Mouse (Mus musculus) lung, embryonic 16.5 days (tissue): Measurements from ENCODE around the gene Desi2. TPM values are rescaled to one million over a fixed set of nuclear protein-coding genes. Genes with fewer than 3 reads are reported as not detected.
"Not testable (repeated sequence)": the region's sequence is repeated elsewhere in the genome, so short reads cannot be mapped to it uniquely, and the experiment has no call there.

Experiments
- ATAC-seq: fragments of 200-750 bp; cut with Nextera tagmentation; 2 replicates; pipeline ENCODE4 v1.8.0; 2017; ENCODE audit warnings: low read depth, mild to moderate bottlenecking, moderate library complexity
- H3K27ac ChIP-seq: fragments of 300-500 bp; sonication (generic); 2 replicates; pipeline ENCODE4 v1.5.1; 2014; ENCODE audit warnings: mild to moderate bottlenecking, control low read depth, low read length
- H3K27me3 ChIP-seq: fragments of 300-500 bp; sonication (generic); 2 replicates; pipeline ENCODE4 v1.6.1; 2014; ENCODE audit warnings: low read depth, low read length, mixed read lengths; ENCODE audit not compliant: control insufficient read depth, insufficient read depth
- H3K36me3 ChIP-seq: fragments of 300-500 bp; sonication (generic); 2 replicates; pipeline ENCODE4 v1.6.1; 2014; ENCODE audit warnings: low read length; ENCODE audit not compliant: control insufficient read depth, insufficient read depth
- H3K4me1 ChIP-seq: fragments of 300-500 bp; sonication (generic); replicated peaks from 2 replicates; pipeline ENCODE4 v1.6.1; 2014; ENCODE audit warnings: low read length, mixed read lengths; ENCODE audit not compliant: control insufficient read depth, insufficient read depth
- H3K4me2 ChIP-seq: fragments of 300-500 bp; sonication (generic); 2 replicates; pipeline ENCODE4 v1.6.1; 2014; ENCODE audit warnings: low read depth, low read length, control low read depth
- H3K4me3 ChIP-seq: fragments of 300-500 bp; sonication (generic); 2 replicates; pipeline ENCODE4 v1.5.1; 2014; ENCODE audit warnings: mild to moderate bottlenecking, low read length, control low read depth
- H3K9ac ChIP-seq: fragments of 300-500 bp; sonication (generic); 2 replicates; pipeline ENCODE4 v1.6.1; 2014; ENCODE audit warnings: low read length, control low read depth
- H3K9me3 ChIP-seq: fragments of 300-500 bp; sonication (generic); 2 replicates; pipeline ENCODE4 v1.6.1; 2016; ENCODE audit warnings: low read length; ENCODE audit not compliant: control insufficient read depth
- WGBS: fragments of 180-500 bp; shearing (Covaris S2); extraction: QIAGEN DNeasy Blood & Tissue Kit; methylation state at CpG from one replicate; pipeline ENCODE4 v1.1.7; 2014; 5-methylcytosine and 5-hydroxymethylcytosine counted together
- polyA plus RNA-seq: library from polyadenylated mRNA; unstranded; fragments of >200 nt; fragmentation: Nextera tagmentation; extraction: Ambion mirVana; gene quantifications from 2 replicates; pipeline ENCODE4 v1.2.1, GENCODE M21; 2015

The Desi2 gene
- polyA plus RNA-seq: 22.1 and 23.3 TPM in 2 replicates

GRCm38 (mm10) chr1:178187216-178187791, at the start of gene Desi2:
Desi2 (plus strand) TSS chr1:178187417.
- peak within 1 kb of the TSS; percentile 70 for H3K4me3 ChIP-seq
- H3K9me3 ChIP-seq, H3K27me3 ChIP-seq, H3K36me3 ChIP-seq, H3K4me1 ChIP-seq: not testable (repeated sequence)
- peak within 1 kb of the TSS; percentile 75 for H3K27ac ChIP-seq
- peak within 1 kb of the TSS; percentile 69 for H3K9ac ChIP-seq
- peak; percentile 99 for ATAC-seq
- peak within 1 kb of the TSS; percentile 75 for H3K4me2 ChIP-seq
- under 1% methylated on average over 36 of the region's 37 CpGs for WGBS

GRCm38 (mm10) chr1:178146513-178146912, 40.7 kb upstream of the Desi2 start:
- H3K36me3 ChIP-seq, H3K27ac ChIP-seq, H3K27me3 ChIP-seq, H3K9me3 ChIP-seq, H3K4me2 ChIP-seq, H3K4me1 ChIP-seq, H3K9ac ChIP-seq, H3K4me3 ChIP-seq: not testable (repeated sequence)
- peak; percentile 66; the same call in 1 of the 2 replicates for ATAC-seq
- 0% methylated on average over 1 of the region's 2 CpGs for WGBS

DNA sequence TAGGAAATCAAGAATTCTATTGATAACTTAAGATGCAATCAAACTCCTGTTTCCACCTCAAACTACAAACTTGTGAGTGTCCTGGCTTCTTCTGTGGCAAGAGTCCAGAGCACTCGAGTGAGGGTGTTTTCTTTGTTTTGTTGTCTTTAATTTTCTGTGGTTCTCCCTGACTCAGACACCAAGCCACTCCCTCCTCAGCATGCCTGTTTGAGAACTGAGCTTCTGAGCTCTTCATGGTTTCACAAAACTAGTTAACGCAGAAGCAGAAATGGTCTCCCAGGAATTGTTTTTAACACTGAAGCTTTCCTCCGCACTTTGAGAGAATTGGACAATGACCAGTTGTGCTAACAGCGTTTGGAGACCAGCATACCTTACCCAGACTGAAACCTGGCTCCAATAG, 40.3 kb upstream of the Desi2 start:
- not testable (repeated sequence) for ATAC-seq, H3K27ac ChIP-seq, H3K27me3 ChIP-seq, H3K9ac ChIP-seq, H3K4me1 ChIP-seq, H3K36me3 ChIP-seq, H3K4me3 ChIP-seq, H3K4me2 ChIP-seq, H3K9me3 ChIP-seq
- 39% methylated on average over 4 of the region's 4 CpGs for WGBS

DNA sequence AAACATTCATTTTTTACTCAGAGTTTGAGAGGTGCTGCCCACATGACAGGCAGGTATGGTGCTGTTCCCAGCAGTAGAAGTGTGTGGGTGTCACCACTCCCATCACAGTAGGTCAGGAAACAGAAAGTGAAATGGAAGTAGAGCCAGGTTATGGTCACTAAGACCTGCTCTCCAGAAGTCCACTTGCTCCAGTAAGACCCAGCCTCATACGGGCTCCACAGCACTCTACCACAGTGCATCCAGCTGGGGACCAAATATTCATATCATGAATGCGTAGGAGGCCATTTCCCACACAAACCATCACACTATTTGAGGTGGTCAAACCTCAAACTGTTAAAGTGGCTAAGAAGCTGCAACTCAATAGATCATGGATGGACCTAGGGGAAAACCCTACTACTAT, 5.0 kb upstream of the Desi2 start:
- no peaks in the 10 kb centered on the region for H3K9me3 ChIP-seq
- ATAC-seq: no peak
- 95% methylated on average over 2 of the region's 2 CpGs for WGBS
- no peaks in the 10 kb centered on the region for H3K36me3 ChIP-seq
- no peak overlapping the region for H3K27ac ChIP-seq
- H3K4me3 ChIP-seq: no peak overlapping the region
- H3K4me1 ChIP-seq: no peaks in the 10 kb centered on the region
- H3K27me3 ChIP-seq: no peaks in the 10 kb centered on the region
- no peak overlapping the region for H3K4me2 ChIP-seq
- H3K9ac ChIP-seq: no peak overlapping the region

DNA sequence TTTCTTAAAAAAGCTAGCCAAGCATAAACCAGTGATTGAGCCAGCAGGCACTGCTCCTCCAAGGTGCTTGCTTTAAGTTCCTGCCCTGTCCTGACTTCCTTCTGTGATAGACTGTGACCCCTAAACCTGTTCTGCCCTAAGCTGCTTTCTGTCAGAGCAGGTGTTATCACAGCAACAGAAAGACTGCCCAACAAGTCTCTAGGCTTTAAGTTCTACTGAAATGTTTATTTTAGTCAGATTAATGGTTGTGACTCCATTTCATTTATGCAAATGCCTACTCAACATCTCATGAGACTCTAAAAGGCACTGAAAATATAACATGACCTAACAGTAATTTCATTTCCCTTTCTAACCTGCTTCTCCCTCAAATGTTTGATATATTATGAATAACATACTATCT, 1.6 kb upstream of the Desi2 start:
- Histone ChIP-seq H3K4me2 (no peak overlapping the region), H3K4me3 (no peak overlapping the region), H3K9ac (no peak overlapping the region), H3K4me1 (0 out of 2 replicates have a peak, but pooled peaks cover 7% of the 10 kb centered on the region), H3K36me3 (no peaks in the 10 kb centered on the region), H3K9me3 (no peaks in the 10 kb centered on the region), H3K27ac (no peak overlapping the region), H3K27me3 (no peaks in the 10 kb centered on the region)
- ATAC-seq: no peak

- H3K27ac ChIP-seq: peak overlapping the region; percentile 75
- WGBS: 0% methylated on average over 15 of the region's 38 CpGs
- not testable (repeated sequence) for H3K9me3 ChIP-seq, H3K27me3 ChIP-seq, H3K36me3 ChIP-seq, H3K4me1 ChIP-seq
- ATAC-seq: peak; percentile 70
- peak overlapping the region; percentile 70 for H3K4me3 ChIP-seq
- H3K4me2 ChIP-seq: peak overlapping the region; percentile 44
- peak overlapping the region; percentile 69 for H3K9ac ChIP-seq
Measured at GRCm38 (mm10) chr1:178187810-178188209, 593 bp downstream of the Desi2 start.

- Histone ChIP-seq H3K9ac (peak overlapping the region; percentile 62), H3K4me2 (peak overlapping the region; percentile 75), H3K4me3 (peak overlapping the region; percentile 51), H3K36me3 (no peaks in the 10 kb centered on the region), H3K4me1 (0 out of 2 replicates have a peak, but pooled peaks cover 7% of the 10 kb centered on the region), H3K27ac (no peak overlapping the region), H3K9me3 (no peaks in the 10 kb centered on the region), H3K27me3 (no peaks in the 10 kb centered on the region)
- ATAC-seq: no peak
- WGBS: 8% methylated on average over 12 of the region's 13 CpGs
Measured at GRCm38 (mm10) chr1:178188386-178188785, 1.2 kb downstream of the Desi2 start.

DNA sequence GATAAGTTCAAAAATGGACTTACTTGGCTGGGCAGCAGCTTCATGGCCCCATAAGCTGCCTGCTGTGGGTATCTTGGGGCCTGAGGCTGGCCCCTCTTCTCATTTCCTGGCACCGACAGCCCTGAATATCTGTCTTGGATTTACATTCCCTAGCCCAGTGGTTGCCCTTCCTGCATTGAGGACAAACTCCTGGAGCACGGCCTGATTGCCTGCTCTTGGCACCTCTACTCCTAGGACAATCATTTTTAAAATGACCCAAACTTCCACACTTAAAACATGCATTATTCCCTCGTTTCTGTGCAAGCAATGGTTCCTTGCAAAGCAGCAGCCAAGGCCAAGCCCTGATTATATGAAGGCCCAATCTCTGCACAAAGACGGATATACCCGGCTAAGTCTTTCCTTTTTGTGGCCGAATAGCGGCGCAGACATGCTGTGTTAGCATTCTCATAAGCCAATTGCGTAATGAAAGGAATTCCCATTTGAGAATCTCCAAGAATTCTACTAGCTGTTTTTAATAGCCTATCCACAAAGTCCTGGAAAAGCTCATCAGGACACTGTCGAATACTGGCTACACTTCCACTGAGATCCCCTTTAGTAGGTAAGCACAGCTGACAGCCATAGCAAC, 18.6 kb downstream of the Desi2 start:
- Histone ChIP-seq H3K4me2 (no peak overlapping the region), H3K9ac (no peak overlapping the region), H3K27ac (peak overlapping the region; percentile 31; the same call in 1 of the 2 replicates), H3K36me3 (no peaks in the 10 kb centered on the region; the same call in 1 of the 2 replicates), H3K27me3 (no peaks in the 10 kb centered on the region), H3K9me3 (peaks cover 3% of the 10 kb centered on the region; the same call in 1 of the 2 replicates), H3K4me3 (no peak overlapping the region), H3K4me1 (0 out of 2 replicates have a peak, but pooled peaks cover 3% of the 10 kb centered on the region)
- 71% methylated on average over 10 of the region's 10 CpGs for WGBS
- ATAC-seq: peak; percentile 59; the same call in 1 of the 2 replicates

- not testable (repeated sequence) for H3K9me3 ChIP-seq, H3K4me3 ChIP-seq, H3K27ac ChIP-seq, ATAC-seq, H3K27me3 ChIP-seq, H3K4me2 ChIP-seq, H3K9ac ChIP-seq, H3K36me3 ChIP-seq, H3K4me1 ChIP-seq
- 86% methylated on average over 4 of the region's 4 CpGs for WGBS
Measured at GRCm38 (mm10) chr1:178207856-178208255, 20.6 kb downstream of the Desi2 start.
